Mouse (Mus musculus): ENCODE data around the gene Slc25a19.

Gene Slc25a19

GRCm38 (mm10) chr11:115618001-115618400, 10.1 kb downstream of the Slc25a19 start:
- DNase-seq, result no peak

- no peak for DNase-seq
These were observed 11.2 kb downstream of the Slc25a19 start for GRCm38 (mm10) chr11:115616893-115617292.

DNA sequence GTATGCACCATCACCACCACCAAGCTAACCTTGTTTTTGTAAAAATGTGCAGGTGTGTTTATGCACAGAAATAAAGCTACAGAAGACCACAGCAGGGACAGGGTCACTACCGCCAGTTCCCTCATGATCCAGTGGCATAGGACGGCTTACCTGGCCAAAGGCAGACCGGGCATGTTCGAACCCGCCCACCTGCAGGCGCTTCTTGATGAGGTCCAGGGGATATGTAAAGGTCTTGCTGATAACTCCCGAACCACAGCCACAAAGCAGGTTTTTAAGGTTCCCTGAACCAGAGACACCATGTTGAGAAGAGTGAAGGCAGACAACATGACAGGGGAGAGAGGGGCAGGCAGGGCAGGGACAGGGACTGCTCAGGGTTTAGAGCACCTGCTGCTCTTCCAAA, 11.7 kb downstream of the Slc25a19 start:
- no peak for DNase-seq

GRCm38 (mm10) chr11:115615875-115616274, 12.2 kb downstream of the Slc25a19 start:
- DNase-seq, result no peak

DNA sequence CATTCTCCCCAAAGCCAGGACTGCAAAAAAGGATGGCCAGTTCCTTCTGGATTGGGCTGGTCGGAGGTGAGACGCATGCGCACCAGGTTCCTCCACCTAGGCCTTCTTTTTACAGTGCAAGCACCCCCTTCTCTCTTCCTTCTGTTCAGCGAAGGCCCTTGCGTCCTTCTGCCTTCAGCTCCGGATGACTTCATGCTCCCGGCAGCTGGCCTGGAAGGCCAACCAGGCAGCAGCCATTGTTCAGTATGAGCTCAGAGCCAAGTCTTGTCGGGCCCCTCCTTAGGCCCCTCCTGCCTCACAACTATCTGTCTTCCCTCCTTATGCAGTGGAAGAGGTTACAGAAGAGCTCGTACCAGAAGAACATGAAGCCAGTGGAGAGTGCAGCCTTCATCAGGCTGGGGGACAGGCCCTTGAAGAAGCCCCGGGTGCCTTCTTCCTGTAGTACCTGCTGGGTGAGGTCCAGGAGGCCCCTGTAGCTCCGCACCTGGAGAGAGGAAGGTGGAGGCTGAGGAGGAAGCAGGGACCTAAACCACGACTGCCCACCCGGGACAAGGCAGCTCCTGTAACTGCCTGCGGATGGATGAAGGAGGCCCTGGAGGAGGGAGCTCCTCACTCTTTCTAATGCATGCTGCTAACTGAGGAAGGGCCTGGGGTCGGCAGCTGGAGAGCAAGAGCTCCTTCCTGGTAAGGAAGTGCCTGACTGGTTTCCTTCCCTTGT, 12.8 kb downstream of the Slc25a19 start:
- DNase-seq, result no peak

DNA sequence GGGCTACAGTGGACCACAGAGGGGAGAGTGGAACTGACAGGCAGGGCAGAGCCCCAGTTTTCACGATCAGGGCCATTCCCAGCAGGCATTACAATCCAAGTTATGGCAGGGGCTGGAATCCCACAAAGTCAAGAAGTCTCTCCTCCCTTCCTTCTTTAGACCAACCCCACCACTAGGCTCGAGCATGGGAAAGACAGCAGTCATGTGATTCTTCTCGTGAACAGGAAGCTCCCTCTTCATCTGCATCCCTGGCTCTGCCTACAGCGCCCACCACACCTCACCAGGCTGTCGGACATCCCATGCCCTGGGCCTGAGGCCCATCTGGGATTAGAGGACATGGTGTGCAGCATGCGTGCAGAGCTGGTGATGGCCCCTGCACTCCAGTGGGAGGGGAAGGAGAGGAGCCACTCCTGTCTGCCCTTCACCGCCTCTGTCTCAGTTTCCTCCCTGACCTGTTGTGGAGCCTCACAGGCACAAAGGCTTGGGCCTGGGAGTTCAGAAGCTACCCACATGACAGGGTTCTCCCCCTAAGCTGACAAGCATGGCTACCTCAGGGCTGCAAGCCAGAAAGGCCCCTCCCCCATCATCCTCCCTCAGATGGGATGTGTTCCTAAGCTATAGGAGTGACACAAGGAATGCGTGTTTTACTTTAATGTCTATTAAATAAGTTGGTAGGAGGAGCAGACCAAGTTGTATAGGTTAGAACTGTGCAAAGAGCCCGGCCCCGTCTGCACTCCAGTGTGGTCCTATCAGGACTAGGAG, 13.6 kb downstream of the Slc25a19 start:
- no peak for DNase-seq

DNA sequence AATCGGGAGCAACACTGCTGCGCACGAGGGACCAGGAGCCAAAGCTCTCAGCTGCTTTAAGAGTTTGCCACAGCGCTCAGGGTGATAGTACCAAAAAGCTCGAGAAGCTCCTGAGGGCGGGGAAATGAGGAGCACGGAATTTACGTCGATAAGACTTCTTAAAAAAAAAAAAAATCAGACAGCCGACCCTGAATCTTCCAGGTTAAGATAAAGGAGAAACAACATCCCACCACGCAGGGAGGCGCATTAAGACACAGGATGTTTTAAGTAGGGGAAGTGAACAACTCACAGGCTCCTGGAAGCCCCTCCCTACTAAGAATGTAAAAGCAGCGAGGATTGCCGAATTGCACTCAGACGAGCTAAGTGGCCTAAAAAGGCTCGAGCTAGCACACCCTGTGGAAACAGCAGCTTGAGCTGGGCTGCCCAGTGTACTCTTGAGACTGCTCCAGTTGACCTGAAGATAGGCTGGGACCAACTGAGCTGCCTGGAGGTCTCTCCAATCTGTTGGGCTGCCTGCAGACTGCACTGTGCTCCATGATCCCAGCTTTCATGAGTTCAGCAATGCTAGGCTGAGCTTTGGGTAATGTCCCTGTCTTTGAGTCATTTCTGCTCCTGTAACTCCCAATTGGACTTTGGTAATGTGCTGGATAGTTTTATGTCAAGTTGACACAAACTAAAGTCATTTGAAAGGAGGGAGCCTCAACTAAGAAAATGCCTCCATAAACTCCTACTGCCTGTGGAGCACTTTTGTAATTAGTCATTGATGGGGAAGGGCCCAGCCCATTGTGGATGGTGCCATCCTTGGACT, 14.8 kb downstream of the Slc25a19 start:
- DNase-seq, result peak; percentile 48

GRCm38 (mm10) chr11:115612410-115613137, 15.5 kb downstream of the Slc25a19 start, which contains the start of gene Mif4gd:
TSS of gene Mif4gd (minus strand) at chr11:115612969.
- DNase-seq, result peak; percentile 95

DNA sequence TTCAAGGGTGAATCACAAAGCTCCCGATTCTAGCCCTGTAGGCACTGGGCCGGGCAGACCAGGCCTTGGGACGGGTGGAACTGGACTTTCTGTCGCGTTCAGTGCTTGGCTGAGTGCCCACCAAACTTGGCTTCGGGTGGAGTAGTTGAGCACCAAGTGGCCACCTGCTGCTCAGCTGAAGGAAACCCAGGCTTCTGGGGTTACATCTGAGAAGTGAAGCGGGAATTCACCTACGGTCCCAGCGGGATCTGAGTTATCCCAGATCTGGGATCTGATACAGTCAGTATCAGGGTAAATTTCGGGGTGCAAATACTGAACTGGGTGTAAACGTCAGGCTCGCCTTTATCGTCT, 16.1 kb downstream of the Slc25a19 start:
- DNase-seq, result peak; percentile 89

DNA sequence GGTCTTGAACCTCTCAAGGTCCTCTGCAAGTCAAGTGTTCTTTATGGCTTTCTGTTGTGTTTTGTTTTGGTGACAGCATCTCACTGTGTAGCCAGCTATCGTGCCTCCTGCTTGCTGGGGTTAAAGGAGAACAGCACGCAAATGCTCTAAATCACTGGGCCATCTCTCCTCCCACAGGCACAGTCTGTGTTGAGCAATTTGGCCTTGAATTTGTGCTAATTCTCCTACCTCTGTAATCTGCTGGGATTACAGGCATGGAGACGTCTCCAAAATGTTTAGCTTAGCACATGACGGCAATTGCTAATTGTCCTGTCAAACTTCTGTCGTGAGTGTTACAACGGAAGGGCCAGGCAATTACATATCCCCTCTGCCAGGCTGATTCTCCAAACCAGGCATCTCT, 16.9 kb downstream of the Slc25a19 start:
- DNase-seq, result no peak

DNA sequence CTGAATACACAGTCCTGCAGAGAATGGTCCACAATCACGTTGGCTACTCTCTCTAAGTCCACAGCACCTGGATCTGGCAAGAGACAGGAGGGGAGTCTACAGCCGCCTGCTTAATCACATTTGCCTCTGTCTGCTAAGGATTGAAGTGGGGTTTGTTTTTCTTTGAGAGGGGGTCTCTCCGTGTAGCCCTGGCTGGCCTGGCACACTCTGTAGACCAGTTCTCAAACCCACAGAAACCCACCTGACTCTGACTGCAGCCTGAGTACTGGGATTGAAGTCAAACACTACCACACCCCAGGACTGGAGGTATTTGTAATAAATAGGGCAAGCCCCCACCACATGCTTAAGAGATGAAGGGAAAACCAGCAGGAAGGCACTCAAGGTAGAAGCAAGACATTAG, 18.5 kb downstream of the Slc25a19 start:
- no peak for DNase-seq

DNA sequence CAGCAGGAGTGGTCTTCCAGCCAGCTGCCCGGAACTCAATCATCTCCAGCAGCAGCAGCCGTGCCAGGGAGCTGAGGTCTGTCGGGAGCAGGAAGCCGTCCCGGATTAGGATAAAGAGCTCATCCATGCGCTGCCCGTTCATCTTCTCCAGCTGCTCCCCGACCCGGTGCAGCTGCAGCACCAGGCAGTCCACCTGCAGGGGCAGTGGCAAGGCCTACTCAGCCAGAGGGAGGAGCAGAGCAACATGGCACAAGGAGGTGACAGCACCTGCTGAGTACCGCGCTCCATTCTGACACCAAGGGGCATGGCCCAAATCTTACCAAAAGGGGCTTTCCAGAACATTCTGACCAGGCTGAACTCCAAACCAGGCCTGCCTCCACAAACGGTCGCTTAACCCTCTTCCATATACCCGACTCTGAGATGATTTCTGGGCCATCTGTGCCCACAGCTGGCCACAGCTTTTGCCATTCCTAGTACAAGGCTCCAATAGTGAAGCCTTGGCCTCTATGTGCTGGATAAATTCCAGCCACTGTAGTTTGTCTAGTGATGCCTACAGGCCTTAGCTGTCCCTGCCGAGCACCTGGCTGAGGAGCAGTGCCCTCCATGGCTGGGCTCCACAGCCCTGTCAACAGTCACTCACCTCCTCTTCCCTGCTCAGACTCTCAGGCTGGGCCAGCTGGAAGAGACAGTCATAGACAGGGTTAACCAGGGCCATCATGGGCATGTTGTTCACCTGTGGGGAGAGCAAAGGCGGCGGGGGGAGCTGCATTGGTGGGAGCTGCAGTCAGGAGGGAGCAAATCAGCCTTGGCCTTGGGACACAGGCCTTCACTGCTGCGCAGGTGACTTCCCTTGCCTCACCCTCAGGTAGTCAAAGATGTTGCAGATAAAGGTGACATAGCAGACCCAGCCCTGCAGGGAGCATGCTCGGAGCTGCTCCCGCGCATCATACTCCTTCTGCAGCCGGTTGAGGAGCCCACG, 19.4 kb downstream of the Slc25a19 start:
- DNase-seq, result no peak

- DNase-seq, result no peak
These were observed 21.4 kb downstream of the Slc25a19 start for GRCm38 (mm10) chr11:115606733-115607132.

GRCm38 (mm10) chr11:115604304-115604696, 23.8 kb downstream of the Slc25a19 start:
- DNase-seq, result peak; percentile 15

DNA sequence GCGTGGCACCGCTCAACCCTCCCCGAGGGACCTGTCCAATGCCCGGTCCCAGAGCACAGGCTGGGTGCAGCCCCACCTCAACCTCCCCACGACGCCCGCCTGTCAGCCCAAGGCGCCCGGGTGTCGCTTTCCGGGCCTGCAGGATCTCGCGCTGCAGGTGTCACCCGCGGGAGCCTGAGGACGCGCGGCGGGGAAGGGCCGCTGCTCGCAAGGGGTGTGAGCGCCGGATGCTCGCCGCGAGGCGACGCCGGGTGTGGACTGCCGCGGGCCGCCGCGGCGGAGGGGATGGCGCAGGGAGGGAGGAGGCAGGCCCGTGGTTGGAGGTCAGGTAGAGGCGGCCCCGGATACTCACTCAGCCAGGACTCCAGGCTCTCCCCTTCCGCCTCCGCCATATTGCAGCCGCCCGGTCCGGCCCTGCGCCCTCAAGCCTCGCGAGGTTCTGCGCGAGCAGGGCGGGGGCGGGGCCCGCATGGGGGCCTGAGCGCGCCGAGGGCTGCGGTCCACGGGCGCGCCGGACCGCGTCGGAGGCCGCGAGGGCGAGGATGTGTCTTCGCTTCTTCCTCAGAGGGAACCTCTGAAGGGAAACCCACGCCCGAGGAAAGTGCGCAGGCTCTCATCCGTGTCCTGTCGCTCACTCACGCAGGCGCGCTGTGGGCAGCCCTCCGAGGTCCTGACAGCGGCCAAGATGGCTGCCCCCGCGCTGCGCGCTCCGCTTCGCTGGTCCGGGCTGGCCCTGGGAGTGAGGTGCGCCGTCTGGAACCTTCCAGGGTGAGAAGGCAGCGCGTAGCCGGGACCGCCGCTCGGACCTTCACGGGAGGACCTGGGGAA, 24.4 kb downstream of the Slc25a19 start, which contains the start of the genes Mrps7 and Gga3:
Gene Mrps7, plus strand, starts transcription at position 450 of the 828 bp plus-strand sequence.
Gene Gga3, minus strand, starts transcription at position 576 of the 828 bp plus-strand sequence.
- DNase-seq, result peak; percentile 93

- no peak for DNase-seq
These were observed 25.0 kb downstream of the Slc25a19 start for GRCm38 (mm10) chr11:115603128-115603475.

DNA sequence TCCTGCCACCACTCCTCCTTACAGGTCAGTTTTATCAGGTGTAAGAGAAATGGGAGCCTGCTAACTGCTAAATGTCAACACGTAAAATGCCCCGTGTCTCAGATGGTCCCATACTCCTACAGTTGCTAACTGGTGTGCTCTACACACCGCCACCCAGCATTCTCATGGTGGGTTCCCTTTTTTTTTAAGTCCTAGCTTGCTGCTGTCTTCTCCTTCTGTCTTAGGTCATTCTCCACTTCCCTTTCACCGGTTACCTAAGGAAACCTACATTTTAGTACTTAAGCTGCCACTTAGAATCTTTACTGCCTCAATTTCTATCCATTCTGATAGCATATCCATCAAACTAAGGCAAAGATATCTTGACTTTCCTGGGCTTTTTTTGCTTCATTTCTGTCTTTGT, 26.9 kb downstream of the Slc25a19 start:
- DNase-seq, result no peak

DNA sequence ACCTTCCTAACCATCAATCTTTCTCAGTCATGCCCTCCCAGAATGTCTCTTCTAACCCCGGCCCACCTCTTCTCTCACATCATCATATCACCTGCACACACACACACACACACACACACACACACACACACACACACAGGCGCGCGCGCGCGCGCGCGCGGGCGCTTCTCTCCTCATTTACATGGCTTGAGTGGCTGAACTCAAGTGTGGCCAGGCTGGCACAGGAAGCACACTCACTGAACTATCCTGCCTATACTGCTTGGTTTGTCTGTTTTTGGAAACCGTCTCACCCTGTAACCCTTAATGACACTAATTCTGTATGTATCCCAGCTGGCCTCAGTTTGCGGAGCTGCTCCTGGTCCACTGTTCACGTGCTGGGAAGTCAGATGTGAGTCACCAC, 27.4 kb downstream of the Slc25a19 start:
- no peak for DNase-seq

GRCm38 (mm10) chr11:115599722-115600121, 28.4 kb downstream of the Slc25a19 start:
- DNase-seq, result no peak

- DNase-seq, result no peak
These were observed 29.8 kb downstream of the Slc25a19 start for GRCm38 (mm10) chr11:115598309-115598708.

DNA sequence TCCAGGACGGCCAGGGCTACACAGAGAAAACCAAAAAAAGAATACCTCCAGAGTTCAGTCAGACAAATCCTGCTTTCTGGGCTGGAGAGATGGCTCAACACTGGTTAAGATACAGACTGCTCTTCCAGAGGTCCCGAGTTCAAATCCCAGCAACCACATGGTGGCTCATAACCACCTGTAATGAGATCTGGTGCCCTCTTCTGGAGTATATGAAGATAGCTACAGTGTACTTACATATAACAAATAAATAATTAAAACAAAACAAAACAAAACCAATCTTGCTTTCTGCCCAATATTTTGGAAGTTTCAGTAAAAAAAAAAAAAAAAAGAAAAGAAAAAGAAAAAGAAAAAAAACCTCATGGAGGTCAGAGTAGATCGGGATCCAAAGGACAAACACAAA, 32.9 kb downstream of the Slc25a19 start:
- no peak for DNase-seq

Data from lung, postnatal 14 days (tissue).